Mouse (Mus musculus): Measurements from ENCODE around the gene Hhipl2. TPM values are rescaled to one million over a fixed set of nuclear protein-coding genes. Genes with fewer than 3 reads are reported as not detected.

The Hhipl2 gene
- polyA plus RNA-seq (2012; fragmentation: generic; extraction: Trizol): 0.05 TPM

GRCm38 (mm10) chr1:183417873-183418272 lies at the start of gene Hhipl2:
Hhipl2 (plus strand) TSS chr1:183418215.
- Histone ChIP-seq H3ac (ENCODE audit: control insufficient read depth, insufficient read length) (no peak within 1 kb of the TSS), H3K27me3 (ENCODE audit: control insufficient read depth, insufficient read depth, insufficient read length) (no peaks in the 10 kb centered on the region), H3K79me2 (ENCODE audit: control insufficient read depth, insufficient read depth) (no peaks in the 10 kb centered on the region), H3K4me3 (no peak within 1 kb of the TSS), H3K4me2 (ENCODE audit: low read depth) (no peak within 1 kb of the TSS), H3K36me3 (ENCODE audit: control insufficient read depth, insufficient read depth) (no peaks in the 10 kb centered on the region)
- TF ChIP-seq SRF (IDR thresholded peaks at IDR 0.05; ENCODE audit: control insufficient read depth, insufficient read length, low read depth): no peak
- no peak for TF ChIP-seq POLR2AphosphoS2 (IDR thresholded peaks at IDR 0.05; ENCODE audit: insufficient read length, low read depth)
- no peak for TF ChIP-seq MAX (IDR thresholded peaks at IDR 0.05; ENCODE audit: low read depth)
- no peak for TF ChIP-seq USF1 (IDR thresholded peaks at IDR 0.05; ENCODE audit: low read depth)
- no peak for TF ChIP-seq TCF12 (IDR thresholded peaks at IDR 0.05; ENCODE audit: insufficient read depth, poor library complexity, severe bottlenecking)
- no peak for TF ChIP-seq TCF3 (IDR thresholded peaks at IDR 0.05; ENCODE audit: insufficient read length, low read depth)
- no peak for TF ChIP-seq E2F4 (IDR thresholded peaks at IDR 0.05; ENCODE audit: insufficient read depth)
- TF ChIP-seq REST (IDR thresholded peaks at IDR 0.05; ENCODE audit: insufficient read depth, insufficient read length): no peak
- TF ChIP-seq MYOD1 (IDR thresholded peaks at IDR 0.05; ENCODE audit: control insufficient read depth in 1 of 3, insufficient read length in 2 of 3, low read depth in 2 of 3): no peak
- TF ChIP-seq MYOG (IDR thresholded peaks at IDR 0.05; ENCODE audit: control insufficient read depth in 1 of 3, insufficient read depth in 1 of 3, insufficient read length in 2 of 3, low read depth in 2 of 3): no peak
- TF ChIP-seq CEBPB (IDR thresholded peaks at IDR 0.05; ENCODE audit: insufficient read depth, poor library complexity, severe bottlenecking): no peak
- TF ChIP-seq POLR2A (IDR thresholded peaks at IDR 0.05; ENCODE audit: insufficient read length, low read depth): no peak

GRCm38 (mm10) chr1:183368601-183369400 lies 49.2 kb upstream of the Hhipl2 start:
- no peaks in the 10 kb centered on the region for H3K27me3 ChIP-seq (ENCODE audit: control insufficient read depth, insufficient read depth, insufficient read length)
- TF ChIP-seq TCF3 (IDR thresholded peaks at IDR 0.05; ENCODE audit: insufficient read length, low read depth) (no peak), MYOD1 (IDR thresholded peaks at IDR 0.05; ENCODE audit: control insufficient read depth in 1 of 3, insufficient read length in 2 of 3, low read depth in 2 of 3) (no peak), USF1 (IDR thresholded peaks at IDR 0.05; ENCODE audit: low read depth) (no peak)
- H3K4me2 ChIP-seq (ENCODE audit: low read depth): peak overlapping the region; percentile 73
- peak overlapping the region; percentile 69 for H3K4me3 ChIP-seq
- H3K79me2 ChIP-seq (ENCODE audit: control insufficient read depth, insufficient read depth): peaks cover 21% of the 10 kb centered on the region
- peaks cover 5% of the 10 kb centered on the region for H3K36me3 ChIP-seq (ENCODE audit: control insufficient read depth, insufficient read depth)
- peak overlapping the region; percentile 40 for H3ac ChIP-seq (ENCODE audit: control insufficient read depth, insufficient read length)

- Histone ChIP-seq H3ac (ENCODE audit: control insufficient read depth, insufficient read length) (peak within 1 kb of the TSS; percentile 40), H3K4me2 (ENCODE audit: low read depth) (peak within 1 kb of the TSS; percentile 91), H3K36me3 (ENCODE audit: control insufficient read depth, insufficient read depth) (peaks cover 1% of the 10 kb centered on the region), H3K79me2 (ENCODE audit: control insufficient read depth, insufficient read depth) (peaks cover 21% of the 10 kb centered on the region), H3K27me3 (ENCODE audit: control insufficient read depth, insufficient read depth, insufficient read length) (no peaks in the 10 kb centered on the region), H3K4me3 (peak within 1 kb of the TSS; percentile 69)
- TF ChIP-seq MYOG (IDR thresholded peaks at IDR 0.05; ENCODE audit: control insufficient read depth in 1 of 3, insufficient read depth in 1 of 3, insufficient read length in 2 of 3, low read depth in 2 of 3) (peak in 1 of 3 experiments; percentile 13), REST (IDR thresholded peaks at IDR 0.05; ENCODE audit: insufficient read depth, insufficient read length) (no peak), POLR2AphosphoS2 (IDR thresholded peaks at IDR 0.05; ENCODE audit: insufficient read length, low read depth) (peak; percentile 80), POLR2A (IDR thresholded peaks at IDR 0.05; ENCODE audit: insufficient read length, low read depth) (peak; percentile 91), E2F4 (IDR thresholded peaks at IDR 0.05; ENCODE audit: insufficient read depth) (no peak), USF1 (IDR thresholded peaks at IDR 0.05; ENCODE audit: low read depth) (no peak), TCF3 (IDR thresholded peaks at IDR 0.05; ENCODE audit: insufficient read length, low read depth) (no peak), TCF12 (IDR thresholded peaks at IDR 0.05; ENCODE audit: insufficient read depth, poor library complexity, severe bottlenecking) (no peak), MYOD1 (IDR thresholded peaks at IDR 0.05; ENCODE audit: control insufficient read depth in 1 of 3, insufficient read length in 2 of 3, low read depth in 2 of 3) (peak in 1 of 3 experiments; percentile 17), SRF (IDR thresholded peaks at IDR 0.05; ENCODE audit: control insufficient read depth, insufficient read length, low read depth) (peak; percentile 43), MAX (IDR thresholded peaks at IDR 0.05; ENCODE audit: low read depth) (no peak), CEBPB (IDR thresholded peaks at IDR 0.05; ENCODE audit: insufficient read depth, poor library complexity, severe bottlenecking) (no peak)
These were observed 48.5 kb upstream of the Hhipl2 start, which contains the start of gene Mia3 for GRCm38 (mm10) chr1:183369427-183370014. Mia3 (minus strand) TSS chr1:183369553.

GRCm38 (mm10) chr1:183374728-183375127 lies 43.3 kb upstream of the Hhipl2 start:
- no peak overlapping the region for H3ac ChIP-seq (ENCODE audit: control insufficient read depth, insufficient read length)
- TF ChIP-seq SRF (IDR thresholded peaks at IDR 0.05; ENCODE audit: control insufficient read depth, insufficient read length, low read depth) (no peak), REST (IDR thresholded peaks at IDR 0.05; ENCODE audit: insufficient read depth, insufficient read length) (no peak), MYOD1 (IDR thresholded peaks at IDR 0.05; ENCODE audit: control insufficient read depth in 1 of 3, insufficient read length in 2 of 3, low read depth in 2 of 3) (no peak), MAX (IDR thresholded peaks at IDR 0.05; ENCODE audit: low read depth) (no peak), CEBPB (IDR thresholded peaks at IDR 0.05; ENCODE audit: insufficient read depth, poor library complexity, severe bottlenecking) (no peak), USF1 (IDR thresholded peaks at IDR 0.05; ENCODE audit: low read depth) (no peak), POLR2A (IDR thresholded peaks at IDR 0.05; ENCODE audit: insufficient read length, low read depth) (no peak), E2F4 (IDR thresholded peaks at IDR 0.05; ENCODE audit: insufficient read depth) (no peak), TCF3 (IDR thresholded peaks at IDR 0.05; ENCODE audit: insufficient read length, low read depth) (no peak), MYOG (IDR thresholded peaks at IDR 0.05; ENCODE audit: control insufficient read depth in 1 of 3, insufficient read depth in 1 of 3, insufficient read length in 2 of 3, low read depth in 2 of 3) (no peak), TCF12 (IDR thresholded peaks at IDR 0.05; ENCODE audit: insufficient read depth, poor library complexity, severe bottlenecking) (no peak), POLR2AphosphoS2 (IDR thresholded peaks at IDR 0.05; ENCODE audit: insufficient read length, low read depth) (no peak)
- no peaks in the 10 kb centered on the region for H3K79me2 ChIP-seq (ENCODE audit: control insufficient read depth, insufficient read depth)
- no peaks in the 10 kb centered on the region for H3K27me3 ChIP-seq (ENCODE audit: control insufficient read depth, insufficient read depth, insufficient read length)
- no peak overlapping the region for H3K4me3 ChIP-seq
- H3K4me2 ChIP-seq (ENCODE audit: low read depth): no peak overlapping the region
- no peaks in the 10 kb centered on the region for H3K36me3 ChIP-seq (ENCODE audit: control insufficient read depth, insufficient read depth)
